Mouse (Mus musculus): Measurements from ENCODE around the gene Map3k5.

DNA sequence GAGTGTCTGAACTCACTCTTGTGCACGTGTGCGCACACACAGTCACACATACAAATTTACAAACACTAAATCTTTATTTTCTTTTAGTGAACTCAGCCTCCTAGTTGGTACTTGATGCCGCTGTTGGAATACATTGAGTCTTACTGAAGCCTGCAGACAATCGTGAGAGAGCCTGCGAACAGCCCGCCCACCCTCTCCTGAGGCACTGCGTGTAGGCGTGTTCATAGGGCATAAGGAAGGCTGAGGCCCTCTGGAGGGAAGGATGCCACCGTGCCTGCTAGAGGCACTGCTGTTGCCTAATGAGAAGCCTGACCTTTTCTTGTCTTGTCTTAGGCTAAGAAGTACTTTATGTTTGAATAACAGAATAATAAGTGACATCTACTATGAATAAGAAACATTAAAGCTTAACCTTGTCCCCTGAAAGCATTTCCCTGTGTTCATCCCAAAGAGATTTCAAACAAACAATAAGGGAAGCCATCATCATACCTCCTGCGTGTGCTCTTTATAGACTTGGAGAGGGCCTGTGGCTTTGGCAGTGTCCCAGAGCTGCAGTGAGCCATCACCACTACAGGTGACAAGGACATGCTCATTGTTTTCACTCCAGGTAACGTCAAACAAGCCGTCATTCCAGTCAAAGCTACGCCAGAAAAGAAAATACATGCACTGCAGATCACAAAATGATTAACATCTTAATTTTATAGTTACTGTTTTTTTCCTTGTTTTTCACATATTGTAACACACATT, 30.0 kb upstream of the Map3k5 start:
- TF ChIP-seq CTCF (IDR thresholded peaks at IDR 0.05; ENCODE audit: borderline replicate concordance, insufficient read depth, low read depth, low read length) (no peak), POLR2A (IDR thresholded peaks at IDR 0.05; ENCODE audit: borderline replicate concordance, insufficient read depth, low read length) (no peak)

Data from cerebellum, adult 2 months (tissue).